Mouse (Mus musculus) megakaryocyte, embryonic 14.5 days (primary cell): ENCODE data around the gene Dpp4.

Experiments
- FLI1 ChIP-seq: IDR thresholded peaks from 2 replicates; pipeline ENCODE4 v1.6.1; 2012; ENCODE audit warnings: low read length, inconsistent platforms, mixed read lengths
- GATA1 ChIP-seq: IDR thresholded peaks from 3 replicates; pipeline ENCODE4 v1.6.1; 2012; ENCODE audit warnings: mixed read lengths, low read length, inconsistent platforms, borderline replicate concordance

- TF ChIP-seq GATA1 (no peak), FLI1 (no peak)
Observed at GRCm38 (mm10) chr2:62411211-62412080, 585 bp downstream of the Dpp4 start.
